Mouse (Mus musculus) lung, embryonic 15.5 days (tissue): ENCODE measurements around the gene Ift46. TPM values are rescaled to one million over a fixed set of nuclear protein-coding genes. Genes with fewer than 3 reads are reported as not detected.

Experiments used
- ATAC-seq: fragments of 200-750 bp; cut with Nextera tagmentation; 2 replicates; pipeline ENCODE4 v1.8.0; 2017; ENCODE audit warnings: moderate number of reproducible peaks, borderline replicate concordance; ENCODE audit not compliant: low FRiP score, low TSS enrichment; ENCODE audit errors: extremely low read depth
- H3K27ac ChIP-seq: fragments of 300-500 bp; sonication (generic); 2 replicates; pipeline ENCODE4 v1.5.1; 2015; ENCODE audit warnings: moderate library complexity, mild to moderate bottlenecking, inconsistent platforms
- H3K27me3 ChIP-seq: fragments of 300-500 bp; sonication (generic); 2 replicates; pipeline ENCODE4 v1.6.1; 2015; ENCODE audit warnings: inconsistent platforms
- H3K36me3 ChIP-seq: fragments of 300-500 bp; sonication (generic); 2 replicates; pipeline ENCODE4 v1.6.1; 2015; ENCODE audit warnings: inconsistent platforms
- H3K4me1 ChIP-seq: fragments of 300-500 bp; sonication (generic); 2 replicates; pipeline ENCODE4 v1.6.1; 2015; ENCODE audit warnings: inconsistent platforms
- H3K4me2 ChIP-seq: fragments of 300-500 bp; sonication (generic); 2 replicates; pipeline ENCODE4 v1.6.1; 2015; ENCODE audit warnings: inconsistent platforms, mild to moderate bottlenecking, moderate library complexity
- H3K4me3 ChIP-seq: fragments of 300-500 bp; sonication (generic); 2 replicates; pipeline ENCODE4 v1.5.1; 2015; ENCODE audit warnings: mild to moderate bottlenecking, inconsistent platforms
- H3K9ac ChIP-seq: fragments of 300-500 bp; sonication (generic); 2 replicates; pipeline ENCODE4 v1.6.1; 2015; ENCODE audit warnings: inconsistent platforms
- H3K9me3 ChIP-seq: fragments of 300-500 bp; sonication (generic); 2 replicates; pipeline ENCODE4 v1.6.1; 2016; ENCODE audit warnings: inconsistent platforms
- WGBS: fragments of 180-500 bp; shearing (Covaris S2); methylation state at CpG from one replicate; pipeline ENCODE4 v1.1.7; 2015; 5-methylcytosine and 5-hydroxymethylcytosine counted together
- polyA plus RNA-seq: library from polyadenylated mRNA; unstranded; fragments of >200 nt; fragmentation: Nextera tagmentation; extraction: Ambion mirVana; gene quantifications from 2 replicates; pipeline ENCODE4 v1.2.1, GENCODE M21; 2015

Gene Ift46
- polyA plus RNA-seq: 93.2 and 99.1 TPM in 2 replicates

DNA sequence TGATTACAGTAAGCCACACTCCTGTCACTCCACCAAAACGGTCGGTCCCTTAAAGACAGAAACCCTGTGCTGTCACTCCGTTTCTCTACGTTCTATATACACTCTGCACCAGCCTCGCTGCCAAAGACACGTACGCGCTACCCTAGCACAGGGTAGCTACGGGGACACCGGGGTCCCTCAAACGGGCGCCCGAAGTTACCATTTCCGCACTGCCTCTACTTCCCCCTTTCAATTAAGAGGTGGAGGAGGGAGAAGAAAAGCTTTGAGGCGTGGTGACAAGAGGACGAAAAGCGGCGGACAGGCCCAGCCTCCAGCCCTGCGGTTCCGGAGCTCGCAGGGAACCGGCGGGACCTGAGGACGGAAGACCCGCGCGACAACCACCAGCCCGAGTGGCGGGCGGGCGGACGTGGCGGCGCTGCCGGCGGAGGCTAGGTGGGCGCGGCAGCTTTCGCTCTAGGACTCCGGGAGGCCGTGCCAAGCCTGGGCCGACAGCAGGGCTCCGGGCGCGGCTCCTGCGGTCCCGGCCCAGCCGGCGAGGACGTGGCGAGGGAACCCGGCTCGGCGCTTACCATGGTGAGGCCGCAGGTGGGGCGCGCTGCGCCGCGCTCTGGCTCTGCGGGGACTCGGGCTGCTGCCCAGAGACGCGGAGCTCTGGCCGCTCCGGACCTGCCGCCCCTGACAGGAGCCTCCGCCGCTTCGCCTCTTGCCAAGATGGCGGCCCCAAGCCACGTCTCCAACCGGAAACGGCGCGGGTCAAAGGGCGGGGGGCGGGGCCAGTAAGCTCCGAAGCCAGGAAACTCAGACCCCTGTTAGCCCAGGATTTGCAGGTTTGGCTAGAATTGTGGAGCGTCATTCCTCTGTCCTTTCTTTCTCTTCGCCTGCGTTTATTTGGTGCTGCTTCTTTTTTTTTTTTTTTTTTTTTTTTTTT is at the start of gene Ift46, which contains the start of gene Arcn1:
Gene Ift46, plus strand, starts transcription at position 808 of the 928 bp plus-strand sequence.
Gene Arcn1, minus strand, starts transcription at position 745 of the 928 bp plus-strand sequence.
- Histone ChIP-seq H3K9ac (peak within 1 kb of the TSS; percentile 98), H3K27ac (peak within 1 kb of the TSS; percentile 97), H3K4me2 (peak within 1 kb of the TSS; percentile 67), H3K9me3 (no peaks in the 10 kb centered on the region), H3K4me3 (peak within 1 kb of the TSS; percentile 92), H3K4me1 (peaks cover 18% of the 10 kb centered on the region), H3K36me3 (no peaks in the 10 kb centered on the region), H3K27me3 (no peaks in the 10 kb centered on the region)
- under 1% methylated on average over 71 of the region's 82 CpGs for WGBS
- ATAC-seq: peak; percentile 93

DNA sequence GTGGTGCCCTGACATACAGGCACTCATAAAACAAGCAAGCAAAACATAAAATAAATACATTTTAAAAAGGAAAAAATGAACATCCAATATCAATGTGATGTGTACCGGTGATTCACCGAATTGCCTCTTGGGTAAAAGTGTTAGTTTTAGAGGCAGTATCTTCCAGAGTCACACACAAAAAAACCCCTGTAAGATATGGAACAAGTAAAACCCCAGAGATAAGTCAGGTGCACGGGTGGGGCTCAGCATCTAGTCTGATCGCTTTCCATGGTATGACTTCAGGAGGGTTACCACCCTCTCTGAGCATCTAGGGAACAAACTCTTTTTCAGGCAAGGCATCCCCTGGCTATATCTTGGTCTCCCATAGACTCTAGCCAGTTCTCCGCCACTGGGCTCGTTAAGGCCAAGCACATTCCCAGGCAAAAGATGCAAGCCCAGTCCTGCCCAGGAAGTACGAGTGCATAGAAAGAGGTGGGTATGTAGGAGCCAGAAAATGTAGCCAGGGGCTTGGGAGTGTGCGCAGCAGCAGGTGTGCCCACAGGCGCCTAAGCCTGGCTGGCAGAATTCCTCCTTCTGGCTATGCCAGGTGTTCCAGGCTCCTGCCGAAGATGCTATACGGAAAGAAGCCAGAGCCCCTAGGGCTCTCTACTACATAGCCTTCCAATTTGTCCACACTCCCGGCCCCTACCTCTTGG is 48.6 kb upstream of the Ift46 start:
- Histone ChIP-seq H3K4me2 (no peak overlapping the region), H3K36me3 (peaks cover 19% of the 10 kb centered on the region), H3K9me3 (no peaks in the 10 kb centered on the region), H3K9ac (no peak overlapping the region), H3K4me1 (peaks cover 45% of the 10 kb centered on the region), H3K27ac (no peak overlapping the region), H3K27me3 (no peaks in the 10 kb centered on the region), H3K4me3 (no peak overlapping the region)
- no peak for ATAC-seq
- 88% methylated on average over 12 of the region's 12 CpGs for WGBS

DNA sequence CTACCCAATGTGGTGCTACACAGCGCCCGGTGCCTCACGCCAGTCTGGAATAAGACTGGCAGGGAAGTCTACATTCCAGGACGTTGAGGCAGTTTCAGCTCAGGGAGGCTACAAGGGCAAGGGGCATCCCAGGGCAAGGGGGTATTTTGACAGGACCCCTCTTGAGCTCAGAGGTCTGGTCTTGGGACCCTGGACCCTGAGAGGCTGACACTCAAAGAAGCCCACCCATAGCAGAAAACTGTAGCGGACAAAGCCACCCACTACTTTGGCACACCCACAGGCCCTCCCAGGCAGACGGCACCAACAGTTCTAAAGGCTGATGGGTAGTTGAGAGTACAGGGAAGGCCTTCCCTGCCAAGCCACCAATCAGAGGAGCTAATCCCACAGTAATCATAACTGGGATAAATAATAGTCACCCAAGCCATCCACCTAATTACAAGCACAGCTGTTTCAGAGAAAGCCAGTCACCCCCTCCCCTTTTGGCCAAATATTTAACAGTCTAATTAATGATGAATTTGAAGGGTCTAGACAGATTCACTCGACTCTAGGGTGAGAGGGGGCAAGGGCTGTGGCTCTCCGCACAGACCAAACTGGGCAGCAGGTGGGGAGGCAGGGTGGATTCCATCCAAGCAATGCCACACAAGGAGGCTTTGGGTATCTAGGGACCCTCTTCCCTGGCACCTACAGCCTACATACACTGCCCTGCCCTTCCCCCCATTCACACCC is 47.9 kb upstream of the Ift46 start:
- no peak for ATAC-seq
- Histone ChIP-seq H3K4me3 (peak overlapping the region; percentile 62; the same call in 1 of the 2 replicates), H3K4me1 (peaks cover 52% of the 10 kb centered on the region), H3K27ac (no peak overlapping the region), H3K27me3 (no peaks in the 10 kb centered on the region), H3K36me3 (peaks cover 19% of the 10 kb centered on the region), H3K9me3 (no peaks in the 10 kb centered on the region), H3K4me2 (peak overlapping the region; percentile 94), H3K9ac (peak overlapping the region; percentile 70; the same call in 1 of the 2 replicates)
- WGBS: 75% methylated on average over 8 of the region's 8 CpGs

DNA sequence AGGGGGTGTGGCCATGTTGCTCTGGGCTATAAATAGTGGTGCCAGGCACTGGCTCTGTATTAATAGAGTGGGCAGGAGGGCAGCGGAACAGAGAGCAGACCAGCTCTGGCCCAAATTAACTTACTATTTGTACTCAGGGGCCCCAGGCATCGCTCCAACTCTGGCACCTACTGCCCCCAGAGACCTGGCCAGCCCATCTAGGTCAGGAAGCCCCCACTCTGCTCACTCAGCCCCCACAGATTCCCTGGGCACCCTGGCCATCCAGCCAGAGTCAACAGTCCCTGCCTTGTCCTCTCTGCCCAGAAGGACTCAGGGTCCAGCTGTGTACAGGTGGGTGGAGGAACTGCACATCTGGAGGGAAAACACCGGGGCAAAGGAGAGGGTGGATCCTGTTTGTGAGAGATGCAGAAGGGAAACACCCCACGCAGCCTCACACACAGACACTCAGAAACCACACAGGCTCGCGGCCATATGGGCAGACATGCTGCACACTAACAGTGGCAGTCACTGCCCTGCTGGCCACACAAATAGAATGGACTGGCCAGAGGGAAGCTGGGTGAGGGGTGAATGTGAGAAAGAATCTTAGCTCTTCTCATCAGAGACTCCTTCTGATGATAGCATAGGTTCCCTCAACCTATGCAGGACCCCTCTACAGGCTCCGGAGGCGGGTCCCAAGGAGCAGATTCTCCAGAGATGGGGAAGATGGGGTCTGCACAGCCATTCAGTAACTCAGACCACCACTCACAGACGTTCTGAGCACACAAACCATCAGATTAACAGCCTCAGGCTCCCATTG is 47.2 kb upstream of the Ift46 start:
- WGBS: 19% methylated on average over 9 of the region's 9 CpGs
- Histone ChIP-seq H3K4me2 (peak overlapping the region; percentile 94), H3K4me1 (peaks cover 60% of the 10 kb centered on the region), H3K9ac (peak overlapping the region; percentile 70), H3K36me3 (peaks cover 13% of the 10 kb centered on the region; the same call in 1 of the 2 replicates), H3K27ac (peak overlapping the region; percentile 64), H3K27me3 (no peaks in the 10 kb centered on the region), H3K4me3 (peak overlapping the region; percentile 62), H3K9me3 (no peaks in the 10 kb centered on the region)
- ATAC-seq: 0 out of 2 replicates have a peak, but pooled peaks have one; percentile 2

DNA sequence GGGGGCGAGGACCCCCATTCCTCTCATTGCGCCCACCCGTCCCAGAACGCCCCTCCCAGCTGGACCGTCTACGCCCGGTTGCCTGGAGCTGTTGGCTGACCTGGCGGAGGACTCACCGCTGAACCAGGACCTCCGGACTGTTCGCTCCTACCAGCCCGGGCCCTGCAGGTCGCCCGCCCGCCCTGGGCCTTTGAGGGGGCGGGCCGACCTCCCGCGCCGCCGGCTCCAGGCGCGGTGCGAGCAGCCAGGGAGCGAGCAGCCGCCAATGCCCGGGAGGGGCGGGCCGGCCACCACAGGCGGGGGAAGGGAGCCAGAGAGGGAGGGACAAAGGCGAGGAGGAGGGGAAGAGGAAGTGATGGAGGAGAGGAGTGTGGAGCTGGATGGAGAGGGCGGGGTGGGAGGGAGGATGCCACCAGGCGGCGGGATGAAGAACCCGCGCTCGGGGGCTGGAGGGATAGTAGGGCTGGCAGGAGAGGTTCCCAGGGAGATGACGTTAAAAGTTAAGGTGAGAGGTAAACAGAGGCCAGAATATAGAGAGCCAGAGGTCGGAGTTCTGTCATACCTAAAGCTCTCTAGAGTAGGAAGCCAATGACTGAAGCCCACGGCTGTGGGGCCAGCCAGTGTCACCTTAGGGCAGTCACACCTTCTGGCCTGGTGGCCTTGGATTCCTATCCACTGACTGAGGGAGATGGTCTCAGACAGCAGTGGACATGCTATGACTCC is 46.4 kb upstream of the Ift46 start:
- H3K27me3 ChIP-seq: no peaks in the 10 kb centered on the region

DNA sequence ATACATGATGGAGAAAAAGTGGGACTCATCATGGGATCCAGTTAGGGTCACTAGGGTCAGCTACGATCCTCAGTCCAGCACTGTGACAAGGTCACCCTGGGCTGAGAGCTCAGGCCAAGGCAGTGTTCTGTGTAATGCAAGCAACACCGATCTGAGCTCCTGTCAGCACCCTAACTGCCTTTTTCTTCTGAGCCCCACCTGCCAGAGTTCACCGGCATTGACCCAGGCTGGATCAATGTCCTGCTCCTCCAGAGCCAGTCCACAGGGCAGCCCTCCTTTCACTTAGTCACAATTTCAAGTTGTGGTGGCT is 45.9 kb upstream of the Ift46 start:
- H3K4me2 ChIP-seq: peak overlapping the region; percentile 94; the same call in 1 of the 2 replicates
- peak overlapping the region; percentile 54; the same call in 1 of the 2 replicates for H3K27ac ChIP-seq
- H3K9ac ChIP-seq: 0 out of 2 replicates have a peak overlapping the region, but pooled peaks have one; percentile 70
- no peaks in the 10 kb centered on the region for H3K9me3 ChIP-seq
- 87% methylated on average over 3 of the region's 3 CpGs for WGBS
- H3K36me3 ChIP-seq: peaks cover 6% of the 10 kb centered on the region; the same call in 1 of the 2 replicates
- ATAC-seq: no peak
- peak overlapping the region; percentile 62 for H3K4me3 ChIP-seq
- H3K27me3 ChIP-seq: no peaks in the 10 kb centered on the region
- H3K4me1 ChIP-seq: peaks cover 73% of the 10 kb centered on the region

More for the DNA sequence above, 46.4 kb upstream of the Ift46 start:
- peak overlapping the region; percentile 70 for H3K9ac ChIP-seq
- H3K4me1 ChIP-seq: peaks cover 68% of the 10 kb centered on the region
- H3K4me2 ChIP-seq: peak overlapping the region; percentile 94
- peak overlapping the region; percentile 62 for H3K4me3 ChIP-seq
- WGBS: under 1% methylated on average over 40 of the region's 40 CpGs
- peaks cover 6% of the 10 kb centered on the region; the same call in 1 of the 2 replicates for H3K36me3 ChIP-seq
- peak; percentile 83 for ATAC-seq
- no peaks in the 10 kb centered on the region for H3K9me3 ChIP-seq
- H3K27ac ChIP-seq: peak overlapping the region; percentile 64

DNA sequence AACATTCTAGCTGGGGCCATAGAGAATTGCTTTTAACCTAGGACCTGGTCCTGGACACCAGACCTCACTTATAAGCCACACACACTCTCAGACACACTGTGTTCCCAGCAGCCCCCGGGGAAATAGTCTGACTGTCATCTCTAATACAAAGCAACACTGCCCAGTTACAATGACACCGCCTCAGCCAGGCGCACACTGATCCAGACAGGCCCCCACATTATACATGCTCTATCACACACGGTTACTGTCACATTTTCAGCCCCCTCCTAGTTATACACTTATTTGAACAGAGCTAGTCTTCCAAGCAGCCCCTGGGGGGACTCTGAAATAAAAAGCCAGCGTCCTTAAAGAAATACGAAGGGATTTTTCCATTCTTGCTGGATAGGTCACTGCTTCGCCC is 45.1 kb upstream of the Ift46 start:
- Histone ChIP-seq H3K27me3 (no peaks in the 10 kb centered on the region), H3K4me1 (peaks cover 80% of the 10 kb centered on the region), H3K27ac (peak overlapping the region; percentile 85), H3K36me3 (0 out of 2 replicates have a peak, but pooled peaks cover 6% of the 10 kb centered on the region), H3K9ac (no peak overlapping the region), H3K4me3 (no peak overlapping the region), H3K4me2 (no peak overlapping the region), H3K9me3 (no peaks in the 10 kb centered on the region)
- no peak for ATAC-seq
- WGBS: 66% methylated on average over 7 of the region's 7 CpGs

DNA sequence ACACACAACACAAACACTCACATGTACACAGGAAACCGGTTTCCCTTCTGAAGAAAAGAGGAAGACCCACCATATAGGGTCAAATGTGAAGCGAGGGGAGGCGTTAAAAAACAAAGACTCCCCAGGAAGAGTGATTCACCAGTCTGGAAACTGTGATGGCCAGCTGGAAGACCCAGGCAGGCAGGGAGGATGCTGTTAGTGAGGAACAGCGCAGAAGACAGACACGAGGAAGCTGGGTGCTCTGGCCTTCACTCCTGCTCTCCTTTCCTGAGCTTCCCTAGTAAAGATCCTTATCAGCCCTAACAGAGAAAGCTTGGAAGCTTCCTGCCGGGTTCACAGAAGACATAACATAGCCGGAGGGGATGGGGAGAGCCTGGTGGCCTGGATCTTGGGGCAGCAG is 44.7 kb upstream of the Ift46 start:
- H3K4me3 ChIP-seq: no peak overlapping the region
- H3K27ac ChIP-seq: peak overlapping the region; percentile 85
- H3K36me3 ChIP-seq: 0 out of 2 replicates have a peak, but pooled peaks cover 4% of the 10 kb centered on the region
- H3K4me1 ChIP-seq: peaks cover 81% of the 10 kb centered on the region
- H3K27me3 ChIP-seq: no peaks in the 10 kb centered on the region
- ATAC-seq: no peak
- no peaks in the 10 kb centered on the region for H3K9me3 ChIP-seq
- 33% methylated on average over 7 of the region's 7 CpGs for WGBS
- H3K4me2 ChIP-seq: no peak overlapping the region
- no peak overlapping the region for H3K9ac ChIP-seq

DNA sequence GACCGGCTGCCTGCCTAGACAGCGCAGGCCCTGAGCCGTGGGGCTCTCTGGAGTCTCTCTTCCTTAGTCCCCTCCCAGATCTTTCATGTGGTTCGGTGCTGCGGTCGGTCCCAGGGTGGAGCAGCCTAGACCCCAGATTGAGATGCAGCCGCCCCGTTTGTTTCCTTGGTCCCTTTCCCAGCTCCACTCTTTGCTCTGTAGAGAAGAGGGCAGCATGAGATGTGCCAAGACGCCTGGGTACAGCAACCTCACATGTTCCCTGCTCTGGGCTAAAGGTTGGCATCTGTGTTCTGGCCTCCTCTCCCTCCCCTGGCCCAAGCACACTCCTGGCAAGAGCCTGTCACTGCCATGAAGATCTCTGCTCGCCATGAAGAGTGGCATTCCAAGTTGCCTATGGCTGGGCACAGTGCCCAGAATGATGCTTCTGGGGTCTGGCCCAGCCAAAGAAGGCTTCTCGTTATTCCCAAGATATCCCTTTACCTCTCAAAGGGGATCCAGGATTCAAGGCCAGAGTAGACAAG is 44.1 kb upstream of the Ift46 start:
- no peak overlapping the region for H3K9ac ChIP-seq
- H3K36me3 ChIP-seq: 0 out of 2 replicates have a peak, but pooled peaks cover 2% of the 10 kb centered on the region
- no peak overlapping the region for H3K4me3 ChIP-seq
- H3K4me2 ChIP-seq: no peak overlapping the region
- 52% methylated on average over 11 of the region's 11 CpGs for WGBS
- no peaks in the 10 kb centered on the region for H3K27me3 ChIP-seq
- peak overlapping the region; percentile 85 for H3K27ac ChIP-seq
- no peak for ATAC-seq
- peaks cover 81% of the 10 kb centered on the region for H3K4me1 ChIP-seq
- no peaks in the 10 kb centered on the region for H3K9me3 ChIP-seq

DNA sequence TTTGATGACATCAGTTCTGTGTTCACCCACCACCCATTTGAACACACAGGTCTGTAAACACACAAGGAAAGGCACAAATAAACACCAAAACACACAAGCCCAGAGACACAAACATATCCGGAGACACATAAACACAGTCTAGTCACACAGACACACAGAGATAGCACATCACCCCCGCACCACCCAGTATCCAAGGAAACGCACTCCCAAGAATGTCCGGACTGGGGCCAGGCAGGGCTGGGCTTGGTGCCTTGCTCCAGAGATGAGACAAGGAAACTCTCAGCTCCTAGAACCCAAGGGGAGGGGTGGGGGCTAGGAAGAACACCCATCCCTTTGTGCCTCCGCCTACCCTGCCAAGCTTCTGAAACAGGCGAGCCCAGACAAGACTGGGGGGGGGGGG is 43.5 kb upstream of the Ift46 start:
- no peak overlapping the region for H3K4me2 ChIP-seq
- H3K36me3 ChIP-seq: 0 out of 2 replicates have a peak, but pooled peaks cover 2% of the 10 kb centered on the region
- H3K27me3 ChIP-seq: no peaks in the 10 kb centered on the region
- peaks cover 81% of the 10 kb centered on the region for H3K4me1 ChIP-seq
- 20% methylated on average over 6 of the region's 6 CpGs for WGBS
- peak overlapping the region; percentile 85 for H3K27ac ChIP-seq
- no peak overlapping the region for H3K4me3 ChIP-seq
- ATAC-seq: peak; percentile 35; the same call in 1 of the 2 replicates
- no peaks in the 10 kb centered on the region for H3K9me3 ChIP-seq
- no peak overlapping the region for H3K9ac ChIP-seq
